15 mouse cellular contexts compared by ENCODE assay signal in the genomic region with DNA sequence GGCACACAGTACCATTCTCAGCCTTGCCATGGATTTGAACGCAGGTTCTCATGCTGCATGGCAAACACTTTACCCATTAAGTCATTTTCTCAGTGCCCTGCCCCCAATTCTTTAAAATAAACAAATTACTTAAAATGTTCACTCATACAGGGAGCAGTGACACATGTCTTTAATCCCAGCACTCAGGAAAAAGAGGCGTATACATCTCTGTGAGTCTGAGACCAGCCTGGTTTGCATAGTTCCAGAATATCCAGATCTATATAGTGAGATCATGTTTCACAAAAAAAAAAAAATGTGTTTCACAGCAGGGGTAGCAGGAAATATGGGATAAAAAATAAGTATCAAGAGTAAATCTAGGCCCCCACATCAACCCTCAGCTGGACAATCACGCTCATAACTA.
"Had no signal": no experiment of that assay in that cellular context is flagged by ENCODE, and none has a peak within 500 bp of the region (broad histone marks: within the 10 kb centered on the region; RNA-seq: fewer than 3 reads in every experiment).

No protein-coding gene starts in this region.

- H3K36me3 ChIP-seq: neural tube, embryonic 13.5 days; neural tube, embryonic 15.5 days; stomach, embryonic 15.5 days had no signal

- H3K4me1 ChIP-seq: neural tube, embryonic 13.5 days; neural tube, embryonic 15.5 days; stomach, embryonic 15.5 days had no signal

- H3K4me3 ChIP-seq: neural tube, embryonic 13.5 days; neural tube, embryonic 15.5 days; stomach, embryonic 15.5 days had no signal

- DNase-seq: retina, postnatal 1 day; right cerebral cortex, adult 18-20 months; right cerebral cortex, postnatal 14 days; right cerebral cortex, postnatal 25 days; spleen, adult 18-20 months; thymus, adult 18-20 months; thymus, adult 2 months; thymus, postnatal 14 days; thymus, postnatal 25 days; thymus, postnatal 36 days; thymus, postnatal 4 days had no signal

- H3K9me3 ChIP-seq: neural tube, embryonic 13.5 days; neural tube, embryonic 15.5 days; stomach, embryonic 15.5 days had no signal

- H3K27ac ChIP-seq: neural tube, embryonic 13.5 days; neural tube, embryonic 15.5 days; stomach, embryonic 15.5 days; stomach, postnatal 0 days had no signal

- H3K4me2 ChIP-seq: neural tube, embryonic 13.5 days; neural tube, embryonic 15.5 days; stomach, embryonic 15.5 days had no signal

- H3K9ac ChIP-seq: neural tube, embryonic 13.5 days; neural tube, embryonic 15.5 days; stomach, embryonic 15.5 days had no signal

- H3K27me3 ChIP-seq: neural tube, embryonic 13.5 days; neural tube, embryonic 15.5 days; stomach, embryonic 15.5 days had no signal
